ENCODE assay signal across 9 mouse cellular contexts in the genomic region with DNA sequence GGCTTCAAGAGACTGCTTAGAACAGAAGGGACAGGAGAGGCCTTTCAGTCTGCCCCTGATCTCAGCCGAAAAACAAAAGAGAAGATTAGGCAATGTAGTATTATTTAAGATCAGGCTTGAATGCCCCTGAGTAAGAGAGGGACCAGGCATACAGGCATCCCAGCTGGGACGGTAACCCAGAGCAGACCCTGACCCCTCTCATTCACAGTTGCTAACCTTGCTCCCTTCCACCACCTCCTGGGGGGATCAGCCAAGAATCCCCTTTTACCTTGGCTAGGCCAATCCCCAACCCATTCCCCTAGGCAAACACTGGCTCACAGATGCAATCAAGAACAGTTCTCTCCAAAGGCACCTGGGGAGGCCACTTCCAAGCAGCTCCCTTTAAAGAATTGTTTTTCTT. TPM values are rescaled to one million over a fixed set of nuclear protein-coding genes. Genes with fewer than 3 reads are reported as not detected.
DNase-seq lines count a peak whose midpoint lies in the region; ATAC-seq and TF ChIP-seq lines count a peak whose summit lies in the region.
"Had no signal": no experiment of that assay in that cellular context is flagged by ENCODE, and none has a peak within 500 bp of the region (broad histone marks: within the 10 kb centered on the region; RNA-seq: fewer than 3 reads in every experiment).

No protein-coding gene starts in this region.

- DNase-seq in heart, adult 8-10 months (ENCODE audit: low spot score) = no peak
- no peak for DNase-seq in forebrain, embryonic 14.5 days (ENCODE audit: low spot score)
- DNase-seq in spleen, postnatal 10 days (ENCODE audit: low spot score in 2 of 2) = no peak
- no peak for DNase-seq in spleen, postnatal 4 days (ENCODE audit: low spot score in 2 of 2)
- DNase-seq in urinary bladder, postnatal 4 days (ENCODE audit: low spot score in 2 of 2) = no peak

- peak overlapping the region; percentile 81 for H3K4me2 ChIP-seq in heart, embryonic 15.5 days
- peak overlapping the region; percentile 81 for H3K4me2 ChIP-seq in forebrain, embryonic 14.5 days (ENCODE audit: low read length)
- H3K4me2 ChIP-seq in liver, embryonic 15.5 days = peak overlapping the region; percentile 90

- no peak for TF ChIP-seq CTCF in bone marrow, adult 2 months (IDR thresholded peaks at IDR 0.05; ENCODE audit: control insufficient read depth, insufficient read depth, low read length)

- H3K9me3 ChIP-seq in heart, embryonic 15.5 days (replicated peaks) = no peaks in the 10 kb centered on the region
- H3K9me3 ChIP-seq in forebrain, embryonic 14.5 days (replicated peaks; ENCODE audit: control insufficient read depth, low read length) = no peaks in the 10 kb centered on the region
- H3K9me3 ChIP-seq in liver, embryonic 15.5 days (replicated peaks) = no peaks in the 10 kb centered on the region

- H3K4me1 ChIP-seq in heart, embryonic 15.5 days (replicated peaks) = peaks cover 69% of the 10 kb centered on the region
- peaks cover 1% of the 10 kb centered on the region; the same call in 1 of the 2 replicates for H3K4me1 ChIP-seq in bone marrow, adult 2 months (ENCODE audit: control insufficient read depth, insufficient read depth, low read length)
- H3K4me1 ChIP-seq in forebrain, embryonic 14.5 days (ENCODE audit: control insufficient read depth, insufficient read depth, low read length) = peaks cover 44% of the 10 kb centered on the region
- H3K4me1 ChIP-seq in liver, embryonic 15.5 days (replicated peaks) = peaks cover 85% of the 10 kb centered on the region

- H3K36me3 ChIP-seq in heart, embryonic 15.5 days = peaks cover 10% of the 10 kb centered on the region; the same call in 1 of the 2 replicates
- peaks cover 22% of the 10 kb centered on the region for H3K36me3 ChIP-seq in forebrain, embryonic 14.5 days (ENCODE audit: control insufficient read depth, insufficient read depth, low read length)
- peaks cover 40% of the 10 kb centered on the region for H3K36me3 ChIP-seq in liver, embryonic 15.5 days (replicated peaks)

- H3K27ac ChIP-seq in heart, embryonic 15.5 days = no peak overlapping the region
- H3K27ac ChIP-seq in bone marrow, adult 2 months (ENCODE audit: control insufficient read depth, insufficient read depth, low read depth, low read length, poor library complexity) = peak overlapping the region; percentile 32
- peak overlapping the region; percentile 65; the same call in 1 of the 2 replicates for H3K27ac ChIP-seq in forebrain, embryonic 14.5 days (ENCODE audit: low read depth, low read length)
- H3K27ac ChIP-seq in liver, embryonic 15.5 days (replicated peaks) = peak overlapping the region; percentile 98

- peak overlapping the region; percentile 94; the same call in 1 of the 2 replicates for H3K9ac ChIP-seq in heart, embryonic 15.5 days
- peak overlapping the region; percentile 95 for H3K9ac ChIP-seq in forebrain, embryonic 14.5 days (ENCODE audit: low read length)
- H3K9ac ChIP-seq in liver, embryonic 15.5 days = peak overlapping the region; percentile 95

- no peaks in the 10 kb centered on the region for H3K27me3 ChIP-seq in heart, embryonic 15.5 days
- H3K27me3 ChIP-seq in forebrain, embryonic 14.5 days (replicated peaks; ENCODE audit: control insufficient read depth, insufficient read depth, low read length) = no peaks in the 10 kb centered on the region
- H3K27me3 ChIP-seq in liver, embryonic 15.5 days = no peaks in the 10 kb centered on the region

- no peak for ATAC-seq in heart, embryonic 15.5 days (replicated peaks; ENCODE audit: insufficient number of reproducible peaks, insufficient read depth, low FRiP score, low read depth)
- no peak for ATAC-seq in forebrain, embryonic 14.5 days
- no peak for ATAC-seq in liver, embryonic 15.5 days (ENCODE audit: insufficient read depth)

- TF ChIP-seq POLR2A in bone marrow, adult 2 months (IDR thresholded peaks at IDR 0.05; ENCODE audit: borderline replicate concordance, control insufficient read depth, low read depth, low read length) = no peak

- WGBS in heart, embryonic 15.5 days = 73% methylated on average over 2 of the region's 2 CpGs
- WGBS in bone marrow, adult 2 months = 72% methylated on average over 2 of the region's 2 CpGs
- WGBS in forebrain, embryonic 14.5 days = 0% methylated on average over 2 of the region's 2 CpGs
- WGBS in liver, embryonic 15.5 days (ENCODE audit: insufficient replicate concordance) = 70% methylated on average over 2 of the region's 2 CpGs

- peak overlapping the region; percentile 83 for H3K4me3 ChIP-seq in heart, embryonic 15.5 days
- H3K4me3 ChIP-seq in bone marrow, adult 2 months (replicated peaks; ENCODE audit: control insufficient read depth, low read depth, low read length) = peak overlapping the region; percentile 61
- peak overlapping the region; percentile 87 for H3K4me3 ChIP-seq in forebrain, embryonic 14.5 days (ENCODE audit: low read depth, low read length)
- H3K4me3 ChIP-seq in liver, embryonic 15.5 days (replicated peaks) = peak overlapping the region; percentile 84

RNA-seq across cellular contexts. Expression of a gene that starts 2.1 kb away (rescaled TPM):
- polyA plus RNA-seq in heart, embryonic 15.5 days (2015; fragmentation: Nextera tagmentation; extraction: Ambion mirVana) = 36.9 and 45.4 TPM in 2 replicates
- total RNA-seq in heart, adult 8-10 months (2022) = 10 to 100 TPM; 18.3 to 35.3 (median 28.0) TPM
- 79.9 and 89.5 TPM in 2 replicates for polyA plus RNA-seq in bone marrow, adult 2 months (2011; ENCODE audit: insufficient read depth, insufficient read length, low replicate concordance, missing spikeins)
- polyA plus RNA-seq in forebrain, embryonic 14.5 days (2014; fragmentation: Nextera tagmentation; extraction: Ambion mirVana) = 67.3 and 82.6 TPM in 2 replicates
- polyA plus RNA-seq in liver, embryonic 15.5 days (2015; fragmentation: Nextera tagmentation; extraction: Ambion mirVana) = 103 and 108 TPM in 2 replicates

RNA-seq across cellular contexts. Expression of a gene that starts 34.3 kb away (rescaled TPM):
- 0.42 TPM in 2 replicates for polyA plus RNA-seq in heart, embryonic 15.5 days (2015; fragmentation: Nextera tagmentation; extraction: Ambion mirVana)
- total RNA-seq in heart, adult 8-10 months (2022) = not detected
- not detected in 2 replicates for polyA plus RNA-seq in bone marrow, adult 2 months (2011; ENCODE audit: insufficient read depth, insufficient read length, low replicate concordance, missing spikeins)
- 0.13 TPM in 1 of 2 replicates, not detected in the other for polyA plus RNA-seq in forebrain, embryonic 14.5 days (2014; fragmentation: Nextera tagmentation; extraction: Ambion mirVana)
- polyA plus RNA-seq in liver, embryonic 15.5 days (2015; fragmentation: Nextera tagmentation; extraction: Ambion mirVana) = 0.07 and 0.20 TPM in 2 replicates
- total RNA-seq: MEL had no signal

RNA-seq across cellular contexts. Expression of a gene that starts 39.7 kb away (rescaled TPM):
- 23.3 and 32.3 TPM in 2 replicates for polyA plus RNA-seq in heart, embryonic 15.5 days (2015; fragmentation: Nextera tagmentation; extraction: Ambion mirVana)
- 10 to 100 TPM in 1 of 4 experiments, 1 to 10 TPM in 3; 5.9 to 14.1 (median 8.2) TPM for total RNA-seq in heart, adult 8-10 months (2022)
- 0.31 TPM in 1 of 2 replicates, not detected in the other for polyA plus RNA-seq in bone marrow, adult 2 months (2011; ENCODE audit: insufficient read depth, insufficient read length, low replicate concordance, missing spikeins)
- 3.3 and 7.7 TPM in 2 replicates for polyA plus RNA-seq in forebrain, embryonic 14.5 days (2014; fragmentation: Nextera tagmentation; extraction: Ambion mirVana)
- polyA plus RNA-seq in liver, embryonic 15.5 days (2015; fragmentation: Nextera tagmentation; extraction: Ambion mirVana) = 2.6 and 3.3 TPM in 2 replicates
- total RNA-seq: MEL had no signal
